Mouse (Mus musculus): Measurements from ENCODE around the gene Snd1.

DNA sequence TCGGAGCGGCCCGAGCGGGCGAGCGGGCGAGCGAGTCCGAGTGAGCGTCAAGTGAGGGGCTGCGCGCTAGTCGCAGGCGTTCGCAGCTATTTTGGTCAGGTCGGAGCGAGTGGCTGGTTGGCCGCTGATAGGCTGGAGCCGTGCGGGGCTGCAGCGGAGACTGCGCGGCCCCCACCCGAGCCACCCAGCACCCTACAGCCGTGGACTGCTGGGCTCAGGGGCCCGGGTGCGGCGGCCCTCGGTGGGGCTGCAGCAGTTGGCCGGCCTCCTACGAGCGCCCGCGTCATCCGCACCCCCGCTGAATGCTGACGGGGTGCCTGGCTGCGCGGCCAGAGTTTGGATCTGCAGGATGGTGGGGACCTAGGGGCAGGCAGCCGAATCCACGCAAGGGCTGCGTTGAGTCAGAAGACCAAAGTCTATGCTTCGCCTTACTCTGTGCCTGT, 358.5 kb downstream of the Snd1 start:
- TF ChIP-seq CTCF (IDR thresholded peaks at IDR 0.05; ENCODE audit: control insufficient read depth, insufficient read depth, low read length) (no peak), POLR2A (IDR thresholded peaks at IDR 0.05; ENCODE audit: borderline replicate concordance, control insufficient read depth, low read depth, low read length) (no peak)
